Comparison of ENCODE assay signal across 8 mouse cellular contexts in genomic region chr7:7187417-7188190, GRCm38 (mm10). TPM values are rescaled to one million over a fixed set of nuclear protein-coding genes. Genes with fewer than 3 reads are reported as not detected.
DNase-seq lines count a peak whose midpoint lies in the region; ATAC-seq lines count a peak whose summit lies in the region.

No protein-coding gene starts in this region.

- ATAC-seq in kidney, embryonic 14.5 days (ENCODE audit: low FRiP score, low TSS enrichment), result peak; percentile 58; the same call in 1 of the 2 replicates
- ATAC-seq in hindbrain, embryonic 16.5 days, result peak; percentile 81
- ATAC-seq in midbrain, embryonic 12.5 days (ENCODE audit: low FRiP score, low read depth), result peak; percentile 81

- H3K36me3 ChIP-seq in kidney, embryonic 14.5 days (ENCODE audit: control insufficient read depth, insufficient read depth, low read length), result peaks cover 1% of the 10 kb centered on the region; the same call in 1 of the 2 replicates
- H3K36me3 ChIP-seq in hindbrain, embryonic 16.5 days (ENCODE audit: control insufficient read depth, insufficient read depth, low read length), result peaks cover 6% of the 10 kb centered on the region
- peaks cover 11% of the 10 kb centered on the region for H3K36me3 ChIP-seq in midbrain, embryonic 12.5 days

- no peaks in the 10 kb centered on the region for H3K9me3 ChIP-seq in kidney, embryonic 14.5 days (ENCODE audit: control insufficient read depth, low read length)
- H3K9me3 ChIP-seq in hindbrain, embryonic 16.5 days (ENCODE audit: control insufficient read depth, low read length), result no peaks in the 10 kb centered on the region
- no peaks in the 10 kb centered on the region for H3K9me3 ChIP-seq in midbrain, embryonic 12.5 days

- WGBS in kidney, embryonic 14.5 days, result 33% methylated on average over 13 of the region's 13 CpGs
- WGBS in hindbrain, embryonic 16.5 days, result 42% methylated on average over 13 of the region's 13 CpGs
- 40% methylated on average over 13 of the region's 13 CpGs for WGBS in midbrain, embryonic 12.5 days

- peak overlapping the region; percentile 48 for H3K4me3 ChIP-seq in kidney, embryonic 14.5 days (ENCODE audit: low read length)
- peak overlapping the region; percentile 61 for H3K4me3 ChIP-seq in hindbrain, embryonic 16.5 days (ENCODE audit: low read length)
- peak overlapping the region; percentile 51 for H3K4me3 ChIP-seq in midbrain, embryonic 12.5 days

- H3K9ac ChIP-seq in kidney, embryonic 14.5 days (ENCODE audit: low read depth, low read length), result peak overlapping the region; percentile 18; the same call in 1 of the 2 replicates
- H3K9ac ChIP-seq in hindbrain, embryonic 16.5 days (ENCODE audit: low read depth, low read length), result no peak overlapping the region; the same call in 1 of the 2 replicates
- H3K9ac ChIP-seq in midbrain, embryonic 12.5 days (replicated peaks), result no peak overlapping the region

- no peak overlapping the region for H3K27ac ChIP-seq in kidney, embryonic 14.5 days (ENCODE audit: low read depth, low read length)
- no peak overlapping the region for H3K27ac ChIP-seq in hindbrain, embryonic 16.5 days (ENCODE audit: low read depth, low read length)
- no peak overlapping the region for H3K27ac ChIP-seq in midbrain, embryonic 12.5 days (replicated peaks)

- H3K4me2 ChIP-seq in kidney, embryonic 14.5 days (replicated peaks; ENCODE audit: low read depth, low read length), result peak overlapping the region; percentile 38
- H3K4me2 ChIP-seq in hindbrain, embryonic 16.5 days (ENCODE audit: low read length), result peak overlapping the region; percentile 40
- peak overlapping the region; percentile 46 for H3K4me2 ChIP-seq in midbrain, embryonic 12.5 days (replicated peaks)

- DNase-seq in kidney, adult 8-10 months, result no peak
- DNase-seq in brain, adult 2 months (ENCODE audit: low read depth, low spot score), result peak; percentile 5
- no peak for DNase-seq in gastrocnemius, adult 18-20 months (ENCODE audit: low spot score)
- DNase-seq in T-cell, adult 2 months (ENCODE audit: low spot score), result no peak
- DNase-seq in adrenal gland, adult 18-20 months (ENCODE audit: low spot score in 2 of 2), result no peak

- H3K4me1 ChIP-seq in kidney, embryonic 14.5 days (ENCODE audit: control insufficient read depth, insufficient read depth, low read length), result no peaks in the 10 kb centered on the region
- no peaks in the 10 kb centered on the region for H3K4me1 ChIP-seq in hindbrain, embryonic 16.5 days (ENCODE audit: control insufficient read depth, insufficient read depth, low read depth, low read length)
- no peaks in the 10 kb centered on the region for H3K4me1 ChIP-seq in midbrain, embryonic 12.5 days

- H3K27me3 ChIP-seq in kidney, embryonic 14.5 days (ENCODE audit: control insufficient read depth, insufficient read depth, low read length), result no peaks in the 10 kb centered on the region
- H3K27me3 ChIP-seq in hindbrain, embryonic 16.5 days (replicated peaks; ENCODE audit: control insufficient read depth, insufficient read depth, low read length), result no peaks in the 10 kb centered on the region
- H3K27me3 ChIP-seq in midbrain, embryonic 12.5 days, result no peaks in the 10 kb centered on the region

RNA-seq across cellular contexts. Expression of gene Zfp418, which starts 16.5 kb away (rescaled TPM):
- polyA plus RNA-seq in kidney, embryonic 14.5 days (2014; fragmentation: Nextera tagmentation; extraction: Ambion mirVana), result 2.2 and 3.5 TPM in 2 replicates
- 2.5 and 3.3 TPM in 2 replicates for polyA plus RNA-seq in hindbrain, embryonic 16.5 days (2015; fragmentation: Nextera tagmentation; extraction: Ambion mirVana)
- polyA plus RNA-seq in midbrain, embryonic 12.5 days (2016; fragmentation: Nextera tagmentation; extraction: Ambion mirVana), result 3.3 and 3.9 TPM in 2 replicates
- total RNA-seq in gastrocnemius, adult 18-20 months (2021), result 1 to 10 TPM; 1.9 to 2.2 TPM
- 1 to 10 TPM; 3.1 to 3.2 TPM for total RNA-seq in adrenal gland, adult 18-20 months (2021)

RNA-seq across cellular contexts. Expression of gene Zfp772, which starts 22.2 kb away (rescaled TPM):
- 6.9 and 9.2 TPM in 2 replicates for polyA plus RNA-seq in kidney, embryonic 14.5 days (2014; fragmentation: Nextera tagmentation; extraction: Ambion mirVana)
- polyA plus RNA-seq in hindbrain, embryonic 16.5 days (2015; fragmentation: Nextera tagmentation; extraction: Ambion mirVana), result 9.7 and 10.4 TPM in 2 replicates
- 9.4 and 9.7 TPM in 2 replicates for polyA plus RNA-seq in midbrain, embryonic 12.5 days (2016; fragmentation: Nextera tagmentation; extraction: Ambion mirVana)
- total RNA-seq in gastrocnemius, adult 18-20 months (2021), result 1 to 10 TPM; 2.3 TPM
- total RNA-seq in adrenal gland, adult 18-20 months (2021), result 1 to 10 TPM; 4.0 to 4.8 TPM

RNA-seq across cellular contexts. Expression of gene Zfp773, which starts 51.0 kb away (rescaled TPM):
- 0.83 and 2.4 TPM in 2 replicates for polyA plus RNA-seq in kidney, embryonic 14.5 days (2014; fragmentation: Nextera tagmentation; extraction: Ambion mirVana)
- polyA plus RNA-seq in hindbrain, embryonic 16.5 days (2015; fragmentation: Nextera tagmentation; extraction: Ambion mirVana), result 10.3 and 12.8 TPM in 2 replicates
- polyA plus RNA-seq in midbrain, embryonic 12.5 days (2016; fragmentation: Nextera tagmentation; extraction: Ambion mirVana), result 12.1 and 14.9 TPM in 2 replicates
- total RNA-seq in gastrocnemius, adult 18-20 months (2021), result 1 to 10 TPM; 1.2 to 1.3 TPM
- total RNA-seq in adrenal gland, adult 18-20 months (2021), result under 1 TPM; 0.77 to 0.96 TPM

RNA-seq across cellular contexts. Expression of gene Vmn2r29, which starts 59.5 kb away (rescaled TPM):
- 0.14 and 0.20 TPM in 2 replicates for polyA plus RNA-seq in kidney, embryonic 14.5 days (2014; fragmentation: Nextera tagmentation; extraction: Ambion mirVana)
- polyA plus RNA-seq in hindbrain, embryonic 16.5 days (2015; fragmentation: Nextera tagmentation; extraction: Ambion mirVana), result 1.9 and 2.0 TPM in 2 replicates
- 0.37 and 0.65 TPM in 2 replicates for polyA plus RNA-seq in midbrain, embryonic 12.5 days (2016; fragmentation: Nextera tagmentation; extraction: Ambion mirVana)
- under 1 TPM in 1 of 2 experiments, not detected in 1; 0.09 TPM for total RNA-seq in gastrocnemius, adult 18-20 months (2021)
- total RNA-seq in adrenal gland, adult 18-20 months (2021), result 1 to 10 TPM in 1 of 2 experiments, under 1 TPM in 1; 0.80 to 1.3 TPM
